Mouse (Mus musculus): ENCODE measurements at regions not wholly inside any gene's neighbourhood (a gene's known extent, or its start where the extent isn't known, plus 50 kb on each side); places are given as distances from the start of the nearest gene placed in this dataset.

DNA sequence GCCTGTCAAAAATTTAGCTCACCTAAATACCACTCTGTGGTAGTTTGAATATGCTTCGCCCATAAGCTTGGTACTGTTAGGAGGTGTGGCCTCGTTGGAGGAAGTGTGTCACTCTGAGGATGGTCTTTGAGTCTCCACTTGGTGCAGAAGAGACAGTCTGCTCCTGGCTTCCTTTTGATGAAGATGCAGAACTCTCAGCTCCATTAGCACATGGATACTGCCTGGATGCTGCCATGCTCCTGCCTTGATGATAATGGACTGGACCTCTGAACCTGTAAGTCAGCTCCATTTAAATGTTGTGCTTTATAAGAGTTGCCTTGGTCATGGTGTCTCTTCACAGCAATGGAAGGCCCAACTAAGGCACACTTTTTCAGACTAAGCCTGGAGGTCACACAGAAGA is 56.9 kb upstream of the Pik3r1 start:
- no peak for DNase-seq (ENCODE audit: low read depth, low spot score)

DNA sequence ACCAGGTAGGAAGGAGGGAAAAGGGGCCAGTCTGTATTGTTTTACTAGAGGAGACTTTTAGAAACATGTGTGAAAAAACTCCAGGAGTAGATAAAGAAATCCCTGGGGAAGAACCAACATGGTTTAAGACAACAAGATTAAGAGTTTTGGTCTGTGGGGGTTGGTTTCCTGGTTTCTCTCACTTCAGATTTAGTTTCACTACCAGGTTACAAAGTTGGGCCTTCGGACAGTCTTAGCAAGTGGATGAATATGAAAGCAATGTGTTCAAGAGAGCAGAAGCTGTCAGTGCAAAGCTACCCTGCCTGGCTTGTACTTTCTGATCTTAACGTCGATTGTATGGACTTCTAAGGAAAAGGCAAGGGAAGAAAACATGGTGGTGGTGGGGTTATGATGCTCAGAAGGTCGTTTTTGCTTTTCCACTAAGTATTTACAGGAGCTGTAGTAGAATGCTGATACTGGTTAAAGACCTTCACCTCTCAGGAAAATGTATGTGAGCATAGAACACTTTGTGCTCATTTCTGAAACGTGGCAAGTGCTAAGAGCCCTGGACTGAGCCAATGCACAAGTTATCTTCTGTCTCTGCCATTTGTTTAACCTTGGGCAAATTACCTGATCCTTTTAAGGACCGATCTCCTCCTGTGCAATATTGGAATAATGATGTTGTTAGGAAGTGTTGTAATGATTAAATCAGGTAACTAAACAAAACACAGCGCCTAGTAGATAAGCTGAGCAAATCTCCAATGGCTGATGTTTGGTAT is 64.0 kb upstream of the Pik3r1 start:
- no peak for DNase-seq (ENCODE audit: low read depth, low spot score)

DNA sequence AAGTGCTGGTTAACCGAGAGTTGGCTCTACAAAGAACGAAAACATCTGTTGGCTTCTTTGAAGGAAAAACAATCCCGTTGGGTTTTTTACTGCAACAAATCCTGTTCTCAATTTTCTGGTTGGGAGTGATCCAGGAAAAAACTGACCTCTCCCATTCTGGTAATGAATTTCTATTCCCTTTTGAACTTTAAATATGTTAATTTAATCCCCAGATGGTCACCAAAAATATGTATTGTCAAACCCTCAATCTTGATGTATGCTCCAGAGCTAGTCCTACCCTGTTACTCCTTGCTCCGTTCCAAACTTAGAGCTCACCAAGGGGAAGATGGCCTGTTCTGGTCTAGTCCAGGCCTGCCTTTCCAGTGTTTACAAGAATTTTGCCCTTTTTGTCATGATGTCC is 66.5 kb upstream of the Pik3r1 start:
- peak; percentile 76 for DNase-seq (ENCODE audit: low read depth, low spot score)

DNA sequence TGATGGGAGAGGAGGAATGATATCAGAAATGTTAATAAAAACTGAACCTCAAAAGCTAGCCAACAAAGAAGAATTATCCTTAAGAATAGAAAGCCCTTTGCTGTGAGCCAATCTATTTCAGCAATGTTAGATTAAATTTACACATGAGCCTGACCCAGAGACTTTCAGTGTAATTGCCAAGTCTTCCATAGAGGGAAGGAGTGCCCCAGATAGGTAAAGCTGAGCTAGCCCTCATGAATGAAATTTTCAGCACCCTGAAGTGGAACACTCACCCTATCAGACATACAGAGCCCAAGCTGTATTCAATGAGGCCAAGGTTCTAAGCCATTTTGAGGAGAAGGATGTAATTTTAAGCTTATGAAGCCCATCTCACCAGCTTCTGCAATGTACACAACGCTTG is 69.0 kb upstream of the Pik3r1 start:
- DNase-seq (ENCODE audit: low read depth, low spot score) = no peak

DNA sequence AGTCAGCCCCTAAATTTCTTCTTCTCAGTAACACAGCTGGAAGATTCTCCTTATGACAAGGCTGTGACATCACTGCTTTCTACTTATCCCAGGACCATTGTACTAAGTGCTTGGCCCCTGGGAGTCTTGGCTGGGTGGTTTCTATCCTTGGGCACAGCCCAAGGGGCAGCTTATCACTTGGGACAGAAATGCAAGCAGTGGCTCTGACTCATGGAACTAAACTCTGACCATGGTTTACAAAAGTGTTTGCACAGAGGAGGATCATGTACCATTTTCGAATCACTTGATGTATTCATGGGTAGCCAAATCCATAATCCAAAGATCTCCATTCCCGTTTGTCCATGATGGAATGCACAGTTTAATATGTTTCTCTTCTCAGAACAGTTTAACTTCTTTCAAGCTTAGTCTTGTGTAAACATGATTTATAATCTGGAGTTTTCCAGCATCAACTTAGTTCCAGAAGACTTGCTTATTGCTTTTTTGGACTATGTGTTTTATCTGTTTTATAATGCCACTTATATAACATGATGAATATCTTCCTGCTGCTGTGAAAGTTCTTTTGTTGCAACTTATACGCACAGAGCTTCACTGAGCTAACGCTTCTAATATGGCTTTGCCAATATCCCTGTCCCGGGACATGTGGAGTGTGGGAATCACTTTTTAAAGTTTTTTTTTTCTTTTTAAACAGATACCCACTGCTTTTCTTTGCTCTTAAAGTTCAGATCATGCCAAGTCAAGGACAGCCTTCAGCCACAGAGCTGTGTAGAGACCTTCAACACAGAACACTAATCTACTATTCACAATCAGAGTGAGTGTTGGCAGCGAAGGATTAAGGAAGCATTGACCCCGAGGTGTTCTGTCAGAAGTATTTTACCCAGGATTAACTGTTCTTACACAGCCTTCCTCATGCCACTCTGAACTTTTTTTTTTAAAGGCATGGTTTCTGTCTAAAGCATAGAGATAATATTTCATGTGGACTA is 76.7 kb upstream of the Pik3r1 start:
- no peak for DNase-seq (ENCODE audit: low read depth, low spot score)

DNA sequence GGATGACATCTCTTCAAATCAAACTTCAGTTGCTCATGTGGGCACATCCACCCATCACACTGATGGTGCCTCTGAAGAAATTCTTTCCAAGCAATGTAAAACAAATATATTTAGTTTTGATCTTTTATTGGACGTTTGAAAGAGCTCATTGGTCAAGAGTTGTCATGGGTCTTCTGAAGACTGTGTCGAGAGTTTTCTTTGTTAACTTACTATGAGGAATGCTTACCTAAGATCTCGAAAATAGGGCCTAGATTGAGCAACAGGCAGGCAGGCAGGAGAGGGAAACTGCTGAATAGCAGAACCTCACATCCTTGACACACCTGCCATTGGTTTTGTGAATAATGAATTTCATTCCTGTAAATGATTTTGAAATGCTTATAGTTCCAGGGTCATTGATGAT is 78.0 kb upstream of the Pik3r1 start:
- DNase-seq (ENCODE audit: low read depth, low spot score) = no peak

DNA sequence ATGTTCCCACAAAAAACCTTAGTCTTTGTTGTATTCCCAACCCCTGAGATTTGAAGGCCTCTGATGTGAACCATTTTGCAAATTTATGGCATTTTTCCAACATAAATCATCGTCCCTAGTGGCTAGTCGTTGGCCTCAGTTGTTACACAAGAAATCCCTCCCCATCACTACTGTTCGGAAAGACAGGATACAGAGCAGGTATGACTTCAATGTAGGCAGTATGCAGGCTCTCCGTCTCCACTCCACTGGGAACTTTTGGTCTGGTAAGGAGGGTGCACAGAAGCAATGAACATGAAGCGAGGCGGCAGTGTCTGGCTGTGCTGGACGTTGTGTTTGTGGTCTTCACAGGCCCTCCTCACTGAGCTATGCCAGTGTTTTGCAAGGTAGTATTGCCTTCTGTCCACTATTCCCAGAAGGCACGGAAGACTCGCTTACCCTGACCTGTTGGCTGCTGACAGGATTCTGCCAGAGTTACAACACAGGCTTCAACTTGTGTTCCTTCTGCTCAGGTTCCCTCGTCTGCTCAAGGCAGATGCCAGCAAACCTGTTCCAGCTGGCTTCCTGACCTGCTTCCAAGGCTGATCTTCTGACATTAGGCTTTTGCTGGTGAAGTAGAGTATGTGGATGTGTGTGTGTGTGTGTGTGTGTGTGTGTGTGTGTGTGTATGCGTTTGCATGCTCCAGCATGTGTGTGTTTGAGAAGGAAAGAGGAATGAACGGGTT is 80.0 kb upstream of the Pik3r1 start:
- DNase-seq (ENCODE audit: low read depth, low spot score) = peak; percentile 84

DNA sequence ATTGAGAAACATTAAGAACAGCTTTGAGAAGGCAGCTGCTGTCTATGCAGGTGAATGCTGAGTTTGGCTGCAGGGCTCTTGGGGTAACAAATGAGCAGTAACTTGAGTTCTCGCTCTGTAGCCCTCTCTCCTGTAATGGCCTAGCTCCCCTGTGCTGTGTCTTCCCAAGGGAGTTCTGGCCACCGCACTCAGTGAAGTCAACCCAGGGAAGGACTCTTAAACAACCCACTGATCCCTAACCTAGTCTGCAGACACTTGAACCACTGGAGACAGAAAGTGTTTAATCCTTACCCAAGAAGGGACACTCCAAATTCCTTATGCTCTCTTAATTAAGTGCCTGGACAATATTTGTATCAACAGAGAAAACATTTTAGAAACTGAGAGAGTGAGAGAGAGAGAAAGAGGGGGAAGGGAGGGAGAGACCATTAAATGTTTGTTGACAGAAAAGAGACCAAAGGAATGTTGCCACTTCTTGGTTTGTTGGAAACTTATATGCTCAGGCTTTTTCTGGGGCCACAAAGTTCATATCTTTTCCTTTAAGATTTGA is 80.7 kb upstream of the Pik3r1 start:
- no peak for DNase-seq (ENCODE audit: low read depth, low spot score)

DNA sequence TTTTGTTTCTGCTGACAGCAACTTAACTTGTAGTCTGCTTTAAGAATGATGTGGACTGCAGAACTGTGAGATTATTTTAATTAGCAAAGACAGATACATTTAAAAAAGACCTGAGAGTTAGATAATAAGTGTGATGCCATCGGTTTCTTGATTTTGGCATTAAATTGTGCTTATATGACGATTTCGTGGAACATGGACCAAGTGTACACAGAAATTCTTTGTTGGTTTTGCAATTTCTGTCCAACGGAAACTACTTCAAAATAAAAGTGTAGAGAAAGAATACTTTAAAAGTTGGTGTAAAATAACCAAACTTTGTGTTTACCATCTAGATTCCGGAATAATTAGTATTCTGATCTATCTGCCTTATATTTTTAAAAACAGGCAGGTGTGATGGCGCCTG is 81.4 kb upstream of the Pik3r1 start:
- no peak for DNase-seq (ENCODE audit: low read depth, low spot score)

DNA sequence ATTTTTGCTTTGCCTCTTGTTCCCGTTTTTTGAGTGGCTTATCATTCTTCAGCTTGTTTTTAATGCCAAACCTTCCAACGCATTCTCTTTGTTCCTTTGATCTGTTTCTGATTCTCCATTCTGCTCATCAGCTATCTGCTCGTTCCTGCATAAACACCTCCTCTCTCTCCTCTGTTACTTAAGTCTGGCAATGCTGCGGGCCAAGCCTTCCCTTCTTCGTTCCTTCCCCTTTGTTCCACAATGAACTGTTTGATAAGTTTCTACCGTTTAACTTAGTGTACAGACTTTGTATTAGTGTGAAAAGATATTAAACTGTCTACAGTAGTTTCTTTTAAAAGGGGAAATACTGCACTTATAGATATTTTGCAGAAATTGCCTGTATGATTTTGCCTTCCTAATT is 83.3 kb upstream of the Pik3r1 start:
- no peak for DNase-seq (ENCODE audit: low read depth, low spot score)

DNA sequence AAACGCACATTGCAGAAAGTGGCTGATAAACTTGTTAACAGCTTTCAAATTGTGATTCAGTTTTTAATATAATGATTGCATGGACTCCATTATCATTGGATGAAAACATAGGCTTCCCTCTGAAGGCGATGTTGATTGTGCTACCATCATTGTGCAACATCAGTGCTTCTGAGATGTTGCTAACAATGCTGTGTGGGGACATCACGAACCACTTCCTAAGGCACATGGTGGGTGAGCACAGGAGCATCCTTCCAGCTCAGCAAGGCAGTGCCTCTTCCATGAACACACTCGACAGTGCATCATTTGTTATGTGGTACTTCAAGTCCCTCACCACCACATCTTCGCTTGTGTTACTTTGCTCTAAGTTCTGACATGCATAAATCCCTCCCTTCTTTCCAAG is 84.9 kb upstream of the Pik3r1 start:
- no peak for DNase-seq (ENCODE audit: low read depth, low spot score)

DNA sequence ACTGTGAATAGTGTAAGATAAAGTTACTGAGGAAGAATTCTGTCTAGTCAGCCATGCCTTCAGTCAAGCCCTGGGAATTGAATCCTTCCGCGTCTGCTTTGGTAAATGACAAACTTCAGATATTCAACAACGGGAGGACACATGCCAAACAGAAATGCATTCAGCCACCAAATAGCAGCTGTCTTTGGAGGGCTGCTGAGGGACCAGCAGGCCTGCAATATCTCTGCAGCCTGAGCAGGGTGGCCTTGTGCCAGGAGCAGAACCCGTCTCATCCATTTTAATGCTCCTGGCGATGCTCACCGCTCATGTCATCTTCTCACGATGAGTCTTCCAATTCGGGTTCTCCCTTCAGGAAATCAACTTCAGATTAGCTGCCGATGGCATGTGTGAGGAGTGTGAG is 87.1 kb upstream of the Pik3r1 start:
- no peak for DNase-seq (ENCODE audit: low read depth, low spot score)

DNA sequence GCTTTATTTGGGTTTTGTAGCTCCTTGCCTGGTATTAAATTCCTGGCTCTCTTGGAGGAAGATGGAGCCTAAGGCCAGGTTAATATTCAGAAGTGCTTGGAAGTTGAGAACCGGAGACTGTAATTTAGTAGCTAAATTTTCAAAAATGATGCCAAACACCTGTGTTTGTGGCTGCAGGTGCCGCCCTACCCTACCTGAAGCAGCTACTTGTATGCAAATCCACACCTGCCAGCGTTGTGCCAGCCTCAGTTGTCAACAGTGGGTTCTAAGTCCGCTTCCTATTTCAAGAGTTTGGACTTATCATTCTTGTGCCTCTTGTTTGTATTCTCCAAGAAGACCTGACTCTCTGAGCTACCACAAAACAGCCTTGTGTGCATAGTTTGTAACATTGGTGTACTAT is 92.7 kb upstream of the Pik3r1 start:
- no peak for DNase-seq (ENCODE audit: low read depth, low spot score)

DNA sequence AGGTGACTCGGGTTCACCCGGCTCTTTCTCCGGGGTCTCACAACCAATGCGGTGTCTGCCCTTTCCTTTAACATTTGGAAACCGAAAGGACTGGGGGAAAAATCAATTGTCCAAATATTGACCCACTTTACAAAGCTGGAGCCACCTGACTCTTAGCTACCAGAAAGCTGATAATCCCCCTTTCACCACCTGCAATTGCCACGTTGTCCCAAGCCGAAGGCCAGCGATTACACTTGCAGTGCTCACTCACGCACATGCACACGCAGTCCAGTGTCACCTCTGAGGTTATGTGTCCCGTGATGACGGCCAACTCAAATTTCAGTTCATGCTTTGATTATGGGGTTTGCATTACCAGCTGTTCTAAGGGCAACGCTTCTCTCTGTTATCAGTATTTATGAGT is 94.0 kb upstream of the Pik3r1 start:
- no peak for DNase-seq (ENCODE audit: low read depth, low spot score)

DNA sequence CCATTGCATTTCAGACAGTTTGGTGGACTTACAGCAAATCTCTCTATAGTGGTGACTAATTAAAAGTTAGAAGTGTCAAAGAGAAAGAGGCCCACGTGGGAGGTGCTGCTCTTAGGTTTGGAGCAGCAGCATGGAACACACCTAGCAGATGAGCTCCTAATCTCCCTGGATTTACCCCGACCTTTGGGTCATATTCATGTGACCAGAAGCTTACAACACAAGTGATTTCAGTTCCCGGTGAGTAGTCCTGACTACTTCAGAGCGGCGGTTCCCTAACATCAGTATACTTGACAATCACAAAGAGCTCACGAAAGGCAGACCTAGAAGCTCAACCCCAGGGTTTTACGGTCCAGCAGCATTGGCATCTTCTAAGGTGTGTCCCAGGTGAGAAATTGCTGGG is 95.0 kb upstream of the Pik3r1 start:
- DNase-seq (ENCODE audit: low read depth, low spot score) = no peak

DNA sequence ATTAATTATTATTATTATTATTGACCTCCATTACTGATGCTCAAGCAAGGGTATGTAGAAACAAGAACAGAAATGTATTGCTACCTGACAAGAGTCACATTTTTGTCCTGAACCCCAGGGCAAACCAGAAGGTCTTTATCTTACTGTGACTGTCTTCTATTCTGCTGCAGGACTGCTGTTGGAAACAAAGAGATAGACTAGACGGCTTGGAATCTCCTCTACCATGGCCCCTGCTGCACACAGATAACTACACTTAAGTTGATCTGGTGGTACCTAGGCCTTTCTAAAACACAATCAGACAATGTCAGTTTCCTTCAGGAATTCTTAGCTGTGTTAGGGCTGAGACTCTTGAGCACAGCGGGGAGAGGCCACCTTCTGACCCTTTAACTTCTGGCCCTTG is 95.6 kb upstream of the Pik3r1 start:
- no peak for DNase-seq (ENCODE audit: low read depth, low spot score)

DNA sequence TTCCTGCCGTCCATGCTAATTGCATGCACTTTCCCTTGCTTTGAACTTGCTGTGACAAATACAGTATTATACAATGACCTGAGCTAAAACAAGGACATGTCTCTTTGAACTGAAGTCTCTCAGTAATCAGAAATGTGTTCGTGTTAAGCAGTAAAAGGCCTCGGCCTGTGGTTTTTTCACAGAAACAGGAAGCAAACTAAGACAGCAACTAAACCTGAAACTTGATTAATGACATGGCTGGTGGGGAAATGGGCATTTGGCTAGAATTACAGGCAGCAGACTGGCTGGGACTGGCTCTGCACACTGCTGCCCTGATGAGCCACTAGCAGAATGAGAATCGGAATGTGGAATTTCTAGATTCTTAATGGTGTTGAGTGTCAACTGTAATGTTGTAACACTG is 98.8 kb upstream of the Pik3r1 start:
- no peak for DNase-seq (ENCODE audit: low read depth, low spot score)

DNA sequence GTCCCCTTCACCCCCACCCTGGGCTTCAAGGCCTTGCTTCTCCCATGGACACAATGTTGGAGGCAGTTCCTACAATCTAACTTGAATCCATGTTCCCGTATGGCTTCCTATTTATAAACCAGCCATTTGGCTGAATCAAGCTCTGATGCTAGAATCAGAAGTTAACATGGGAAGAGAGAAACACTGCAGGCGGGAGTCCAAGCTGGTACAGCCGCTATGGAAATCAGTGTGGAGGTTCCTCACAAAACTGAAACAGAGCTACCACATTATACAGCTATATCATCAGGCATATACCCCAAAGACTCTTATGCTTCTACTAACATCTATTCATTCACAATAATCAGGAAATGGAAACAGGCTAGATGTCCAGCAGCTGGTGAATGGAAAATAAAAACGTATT is 106.7 kb upstream of the Pik3r1 start:
- DNase-seq (ENCODE audit: low read depth, low spot score) = no peak

DNA sequence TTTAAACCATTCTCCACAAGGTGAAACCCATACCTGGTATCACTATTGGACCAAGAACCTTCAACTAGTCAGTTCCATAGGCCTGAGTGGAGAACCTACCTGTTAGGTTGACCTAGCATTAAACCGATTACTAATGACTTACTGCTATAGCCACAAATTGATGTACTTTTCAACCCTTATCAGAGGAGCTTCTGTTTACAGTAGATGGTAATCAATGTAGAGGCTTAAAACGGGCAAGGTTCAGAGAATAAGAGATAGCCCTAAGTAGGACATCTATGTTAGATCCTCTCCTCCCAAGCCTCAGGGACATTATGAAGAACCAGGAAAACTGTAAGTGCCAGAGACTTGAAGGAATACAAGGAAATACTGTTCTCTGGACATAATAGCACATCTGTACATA is 108.1 kb upstream of the Pik3r1 start:
- no peak for DNase-seq (ENCODE audit: low read depth, low spot score)

DNA sequence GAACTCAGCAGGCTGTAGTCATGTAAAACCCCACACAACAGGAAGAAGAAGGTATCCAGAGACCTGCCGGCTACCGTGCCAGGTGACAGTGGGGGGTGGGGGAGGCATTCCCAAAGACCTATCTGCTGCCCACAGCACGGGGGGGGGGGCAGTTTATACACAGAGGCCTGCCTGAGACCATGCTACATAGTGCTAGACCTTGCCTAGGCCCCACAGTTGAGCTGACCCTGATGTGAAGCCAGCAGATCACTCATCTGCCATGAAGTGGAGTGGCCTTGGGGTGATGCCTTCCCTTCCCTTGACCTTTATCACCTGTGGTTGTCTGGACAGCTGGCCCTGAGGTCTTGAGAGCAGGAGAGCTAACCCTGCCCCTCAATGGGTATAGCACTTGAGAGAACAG is 108.6 kb upstream of the Pik3r1 start:
- DNase-seq (ENCODE audit: low read depth, low spot score) = no peak

DNA sequence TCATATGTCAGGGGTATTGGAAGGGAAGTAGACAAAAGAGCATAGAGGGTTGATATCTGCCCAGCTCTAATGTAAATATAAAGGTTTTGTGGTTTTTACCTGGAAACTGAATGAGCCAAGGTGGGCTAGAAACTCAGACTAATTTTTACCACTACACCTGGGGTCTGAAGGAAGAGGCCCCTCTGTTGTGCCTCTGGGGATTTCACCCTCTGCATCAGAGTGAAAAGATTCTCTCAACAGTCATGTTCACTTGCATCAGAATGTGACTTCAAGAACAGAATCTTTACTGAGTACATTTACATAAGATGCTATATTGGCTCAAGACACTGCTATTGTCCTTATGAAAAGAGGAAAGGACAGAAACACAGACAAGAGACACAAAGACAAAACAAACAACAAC is 110.2 kb upstream of the Pik3r1 start:
- DNase-seq (ENCODE audit: low read depth, low spot score) = no peak

DNA sequence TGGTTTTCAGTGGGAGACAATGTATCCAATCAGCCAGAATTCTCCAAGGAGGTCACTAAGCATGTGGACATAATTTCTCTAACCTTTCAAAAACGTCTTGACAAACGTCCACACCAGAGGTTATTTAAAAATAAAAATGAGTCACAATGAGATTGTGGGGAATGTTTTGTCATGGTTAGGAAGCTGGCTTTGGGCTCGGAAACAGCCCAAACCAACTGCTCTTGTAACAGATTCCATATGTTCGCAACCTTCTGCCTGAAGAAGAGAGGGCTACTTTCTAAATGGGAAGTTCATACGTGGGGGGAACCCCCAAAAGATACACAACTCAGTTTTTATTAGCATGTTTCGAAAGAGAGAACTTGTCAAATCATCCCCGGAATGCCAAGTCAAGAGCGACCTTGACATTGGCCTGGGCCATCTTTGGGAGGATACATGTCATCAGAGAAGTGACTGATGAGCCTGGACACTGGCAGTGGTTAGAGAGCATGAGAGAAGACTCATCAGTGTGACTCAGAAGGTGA is 111.6 kb upstream of the Pik3r1 start:
- peak; percentile 20 for DNase-seq (ENCODE audit: low read depth, low spot score)
